Mouse (Mus musculus): ENCODE results near the gene Olig2. TPM values are rescaled to one million over a fixed set of nuclear protein-coding genes. Genes with fewer than 3 reads are reported as not detected.
A peak's percentile ranks its signal among the peaks of the same experiment; 100 is the strongest.

The Olig2 gene
- polyA plus RNA-seq, 1 experiment from 2014 or later = 20.3 TPM

DNA sequence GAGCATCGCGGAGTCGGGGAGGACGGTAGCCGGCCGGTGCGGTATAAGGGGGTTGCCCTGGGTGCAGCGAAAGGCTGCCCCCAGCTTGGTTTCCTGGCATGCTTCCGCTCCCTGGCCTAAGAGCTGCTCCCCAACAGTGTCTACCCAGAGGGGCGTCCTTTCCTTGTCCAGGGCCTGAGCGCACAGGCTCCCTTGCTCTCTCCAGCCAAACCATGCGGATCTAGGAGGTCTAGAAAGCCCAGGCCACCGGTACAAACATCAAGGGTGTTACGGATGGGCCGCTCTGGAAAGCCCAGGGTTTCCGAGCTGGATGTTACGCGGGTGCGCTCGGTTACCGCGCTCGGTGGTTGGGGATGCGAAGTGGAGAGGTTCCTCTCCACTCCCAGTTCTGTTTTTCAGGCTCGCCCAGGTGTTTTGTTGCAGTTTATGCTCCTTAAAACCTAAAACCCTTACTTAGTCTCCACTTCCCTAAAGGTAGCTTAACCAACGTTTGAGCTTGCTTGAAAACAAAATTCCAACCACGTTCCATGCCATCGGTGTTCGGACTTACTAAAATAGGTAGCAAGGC, 45.8 kb downstream of the Olig2 start:
- peaks cover 19% of the 10 kb centered on the region for H3K4me1 ChIP-seq (replicated peaks; ENCODE audit: control insufficient read depth, insufficient read depth, low read length)
- under 1% methylated on average over 29 of the region's 29 CpGs for WGBS
- H3K9ac ChIP-seq (ENCODE audit: low read length) = no peak overlapping the region; the same call in 1 of the 2 replicates
- no peaks in the 10 kb centered on the region for H3K9me3 ChIP-seq (ENCODE audit: control insufficient read depth, low read length)
- H3K4me2 ChIP-seq (ENCODE audit: low read depth, low read length, severe bottlenecking) = peak overlapping the region; percentile 85
- peak overlapping the region; percentile 42 for H3K4me3 ChIP-seq (ENCODE audit: low read depth, low read length)
- no peak for ATAC-seq (replicated peaks; ENCODE audit: low FRiP score)
- H3K27ac ChIP-seq (ENCODE audit: low read depth, low read length) = no peak overlapping the region
- no peaks in the 10 kb centered on the region for H3K36me3 ChIP-seq (ENCODE audit: control insufficient read depth, insufficient read depth, low read length)
- DNase-seq (ENCODE audit: low spot score) = peak; percentile 60
- H3K27me3 ChIP-seq (ENCODE audit: control insufficient read depth, insufficient read depth, low read length) = peaks cover 88% of the 10 kb centered on the region

DNA sequence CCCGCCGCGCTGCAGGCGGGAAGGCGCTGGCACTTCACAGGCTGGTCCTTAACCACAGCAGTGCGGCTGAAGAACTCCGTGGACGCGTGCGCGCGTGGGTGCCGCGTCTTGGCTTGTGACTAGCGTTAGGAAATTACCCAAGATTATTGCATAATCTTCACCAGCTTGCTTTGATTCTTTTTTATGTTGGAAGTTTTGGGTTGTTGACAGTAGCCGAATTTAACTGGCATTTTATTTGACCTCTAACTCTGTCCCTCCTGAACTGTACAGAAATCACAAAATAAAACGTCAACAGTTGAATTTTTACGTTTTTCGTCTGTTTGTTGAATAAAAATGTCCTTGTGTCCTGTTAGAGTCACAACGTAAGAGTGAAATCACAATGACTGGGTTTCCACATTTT, 46.4 kb downstream of the Olig2 start:
- Histone ChIP-seq H3K27me3 (ENCODE audit: control insufficient read depth, insufficient read depth, low read length) (peaks cover 85% of the 10 kb centered on the region), H3K27ac (ENCODE audit: low read depth, low read length) (no peak overlapping the region), H3K4me1 (replicated peaks; ENCODE audit: control insufficient read depth, insufficient read depth, low read length) (peaks cover 19% of the 10 kb centered on the region), H3K9me3 (ENCODE audit: control insufficient read depth, low read length) (no peaks in the 10 kb centered on the region), H3K9ac (ENCODE audit: low read length) (no peak overlapping the region), H3K4me3 (ENCODE audit: low read depth, low read length) (peak overlapping the region; percentile 42), H3K36me3 (ENCODE audit: control insufficient read depth, insufficient read depth, low read length) (no peaks in the 10 kb centered on the region), H3K4me2 (ENCODE audit: low read depth, low read length, severe bottlenecking) (peak overlapping the region; percentile 85)
- DNase-seq (ENCODE audit: low spot score) (no peak), ATAC-seq (replicated peaks; ENCODE audit: low FRiP score) (no peak)
- WGBS = 2% methylated on average over 20 of the region's 20 CpGs

Other genes with a start within 250 kb of the Olig2 start
- 25.2 and 26.1 TPM in 2 replicates for gene Synj1, start 214.1 kb upstream of the Olig2 start, polyA plus RNA-seq (2014; fragmentation: Nextera tagmentation; extraction: Ambion mirVana)
- gene Paxbp1, start 180.9 kb upstream of the Olig2 start, polyA plus RNA-seq (2014; fragmentation: Nextera tagmentation; extraction: Ambion mirVana) = 93.0 and 109 TPM in 2 replicates
- 0.17 TPM in 1 of 2 replicates, not detected in the other for gene 4932438H23Rik, start 130.3 kb upstream of the Olig2 start, polyA plus RNA-seq (2014; fragmentation: Nextera tagmentation; extraction: Ambion mirVana)
- gene Olig1, start 44.3 kb downstream of the Olig2 start, polyA plus RNA-seq (2014; fragmentation: Nextera tagmentation; extraction: Ambion mirVana) = 9.0 and 12.3 TPM in 2 replicates
- 29.6 and 32.3 TPM in 2 replicates for gene Ifnar2, start 147.3 kb downstream of the Olig2 start, polyA plus RNA-seq (2014; fragmentation: Nextera tagmentation; extraction: Ambion mirVana)
- 1.0 TPM in 1 of 2 replicates, not detected in the other for gene Gm21970, start 166.3 kb downstream of the Olig2 start, polyA plus RNA-seq (2014; fragmentation: Nextera tagmentation; extraction: Ambion mirVana)
- gene Il10rb, start 180.7 kb downstream of the Olig2 start, polyA plus RNA-seq (2014; fragmentation: Nextera tagmentation; extraction: Ambion mirVana) = 6.6 and 7.6 TPM in 2 replicates

Data from forebrain, embryonic 11.5 days (tissue).